Mouse (Mus musculus): ENCODE data around the gene Sema4f. TPM values are rescaled to one million over a fixed set of nuclear protein-coding genes. Genes with fewer than 3 reads are reported as not detected.

Gene Sema4f
- polyA plus RNA-seq, 1 experiment: 0.23 TPM

DNA sequence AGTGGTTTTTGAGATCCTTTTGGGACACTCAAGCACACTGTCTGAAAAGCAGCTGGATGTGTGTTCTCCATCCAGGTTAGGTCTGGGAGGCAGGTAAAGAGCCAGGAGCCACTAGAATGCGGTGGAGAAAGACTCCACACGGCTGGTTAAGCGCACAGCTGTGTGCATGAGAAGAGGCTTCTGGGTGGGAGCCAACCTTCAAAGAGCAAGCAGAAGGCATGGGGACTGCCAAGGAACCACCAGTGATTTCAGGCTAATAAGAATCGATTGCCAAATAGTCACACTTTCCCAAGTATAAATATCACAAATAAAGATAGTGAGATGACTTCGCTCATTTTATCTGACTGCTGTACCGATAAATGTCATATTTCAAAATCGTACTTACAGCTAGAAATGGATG lies 13.0 kb downstream of the Sema4f start:
- no peaks in the 10 kb centered on the region for H3K27me3 ChIP-seq (ENCODE audit: control insufficient read depth, insufficient read depth, insufficient read length)
- no peaks in the 10 kb centered on the region for H3K79me2 ChIP-seq (ENCODE audit: control insufficient read depth, insufficient read depth)
- TF ChIP-seq MYOD1 (IDR thresholded peaks at IDR 0.05; ENCODE audit: control insufficient read depth, insufficient read length, low read depth): no peak
- no peak for TF ChIP-seq MAX (IDR thresholded peaks at IDR 0.05)
- no peak for TF ChIP-seq CTCF (IDR thresholded peaks at IDR 0.05; ENCODE audit: control insufficient read depth, insufficient read depth, insufficient read length)
- TF ChIP-seq FOSL1 (IDR thresholded peaks at IDR 0.05; ENCODE audit: insufficient read depth, low read length, poor library complexity, severe bottlenecking): no peak
- no peak for TF ChIP-seq MYOG (IDR thresholded peaks at IDR 0.05; ENCODE audit: control insufficient read depth, extremely low read depth, insufficient read length)
- TF ChIP-seq CEBPB (IDR thresholded peaks at IDR 0.05; ENCODE audit: low read depth): no peak
- no peak for TF ChIP-seq USF1 (IDR thresholded peaks at IDR 0.05; ENCODE audit: low read depth)

GRCm38 (mm10) chr6:82926106-82926505 lies 13.5 kb downstream of the Sema4f start:
- Histone ChIP-seq H3K79me2 (ENCODE audit: control insufficient read depth, insufficient read depth) (no peaks in the 10 kb centered on the region), H3K36me3 (ENCODE audit: control insufficient read depth, insufficient read depth) (no peaks in the 10 kb centered on the region), H3ac (ENCODE audit: control insufficient read depth, insufficient read length, low read depth) (no peak overlapping the region), H3K4me3 (ENCODE audit: insufficient read depth, poor library complexity, severe bottlenecking) (no peak overlapping the region), H3K27me3 (ENCODE audit: control insufficient read depth, insufficient read depth, insufficient read length) (no peaks in the 10 kb centered on the region), H3K79me3 (ENCODE audit: low read depth) (no peaks in the 10 kb centered on the region)
- TF ChIP-seq MYOG (IDR thresholded peaks at IDR 0.05; ENCODE audit: control insufficient read depth, extremely low read depth, insufficient read length) (no peak), MAX (IDR thresholded peaks at IDR 0.05) (no peak), CTCF (IDR thresholded peaks at IDR 0.05; ENCODE audit: control insufficient read depth, insufficient read depth, insufficient read length) (no peak), MYOD1 (IDR thresholded peaks at IDR 0.05; ENCODE audit: control insufficient read depth, insufficient read length, low read depth) (no peak), CEBPB (IDR thresholded peaks at IDR 0.05; ENCODE audit: low read depth) (no peak), USF1 (IDR thresholded peaks at IDR 0.05; ENCODE audit: low read depth) (no peak), FOSL1 (IDR thresholded peaks at IDR 0.05; ENCODE audit: insufficient read depth, low read length, poor library complexity, severe bottlenecking) (no peak)

More for the DNA sequence above, 13.0 kb downstream of the Sema4f start:
- no peak overlapping the region for H3ac ChIP-seq (ENCODE audit: control insufficient read depth, insufficient read length, low read depth)
- no peaks in the 10 kb centered on the region for H3K36me3 ChIP-seq (ENCODE audit: control insufficient read depth, insufficient read depth)
- no peak overlapping the region for H3K4me3 ChIP-seq (ENCODE audit: insufficient read depth, poor library complexity, severe bottlenecking)
- no peaks in the 10 kb centered on the region for H3K79me3 ChIP-seq (ENCODE audit: low read depth)

- Histone ChIP-seq H3K36me3 (ENCODE audit: control insufficient read depth, insufficient read depth) (no peaks in the 10 kb centered on the region), H3K27me3 (ENCODE audit: control insufficient read depth, insufficient read depth, insufficient read length) (no peaks in the 10 kb centered on the region), H3K79me3 (ENCODE audit: low read depth) (no peaks in the 10 kb centered on the region), H3K4me3 (ENCODE audit: insufficient read depth, poor library complexity, severe bottlenecking) (no peak overlapping the region), H3K79me2 (ENCODE audit: control insufficient read depth, insufficient read depth) (no peaks in the 10 kb centered on the region), H3ac (ENCODE audit: control insufficient read depth, insufficient read length, low read depth) (no peak overlapping the region)
- TF ChIP-seq CTCF (IDR thresholded peaks at IDR 0.05; ENCODE audit: control insufficient read depth, insufficient read depth, insufficient read length): no peak
- no peak for TF ChIP-seq MYOG (IDR thresholded peaks at IDR 0.05; ENCODE audit: control insufficient read depth, extremely low read depth, insufficient read length)
- TF ChIP-seq FOSL1 (IDR thresholded peaks at IDR 0.05; ENCODE audit: insufficient read depth, low read length, poor library complexity, severe bottlenecking): no peak
- TF ChIP-seq MAX (IDR thresholded peaks at IDR 0.05): no peak
- no peak for TF ChIP-seq USF1 (IDR thresholded peaks at IDR 0.05; ENCODE audit: low read depth)
These were observed 14.6 kb downstream of the Sema4f start for GRCm38 (mm10) chr6:82925005-82925404.

DNA sequence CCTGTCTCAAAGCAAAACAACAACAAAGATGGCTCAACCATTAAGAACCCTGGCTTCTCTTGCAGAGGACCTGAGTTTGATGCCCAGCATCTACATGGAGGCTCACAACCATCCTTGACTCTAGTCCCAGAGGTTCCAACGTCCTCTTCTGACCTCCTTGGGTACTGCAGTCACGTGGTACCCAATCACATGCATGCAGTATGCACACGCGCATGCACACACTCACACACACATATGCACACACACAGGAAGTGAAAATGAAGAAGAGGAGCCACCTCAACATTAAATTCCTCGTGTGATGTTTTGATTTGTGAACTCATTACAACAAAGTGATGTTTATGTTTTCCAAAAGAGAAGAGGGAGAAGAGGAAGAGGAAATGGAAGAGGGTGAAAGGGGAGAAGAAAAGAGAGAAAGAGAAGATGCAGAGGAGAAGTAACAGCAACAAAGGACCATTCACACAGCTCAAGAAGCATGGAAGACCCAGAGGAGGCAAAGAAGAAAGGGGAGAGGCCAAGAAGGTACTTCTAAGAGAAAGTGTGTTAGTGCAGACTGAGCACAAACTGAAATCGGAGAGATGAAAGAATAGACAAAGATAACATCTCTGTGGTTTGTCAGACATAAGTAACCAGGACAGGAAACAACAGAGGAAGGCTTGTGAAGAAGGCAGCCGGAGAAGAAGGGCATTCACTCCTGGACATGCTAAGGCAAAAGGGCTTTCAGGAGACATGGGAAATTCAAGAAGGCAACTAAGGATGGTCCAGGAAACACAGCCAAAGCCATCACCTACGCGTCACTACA lies 17.9 kb downstream of the Sema4f start:
- TF ChIP-seq CEBPB (IDR thresholded peaks at IDR 0.05; ENCODE audit: low read depth) (no peak), CTCF (IDR thresholded peaks at IDR 0.05; ENCODE audit: control insufficient read depth, insufficient read depth, insufficient read length) (no peak), MYOD1 (IDR thresholded peaks at IDR 0.05; ENCODE audit: control insufficient read depth, insufficient read length, low read depth) (no peak), MAX (IDR thresholded peaks at IDR 0.05) (no peak), MYOG (IDR thresholded peaks at IDR 0.05; ENCODE audit: control insufficient read depth, extremely low read depth, insufficient read length) (no peak), USF1 (IDR thresholded peaks at IDR 0.05; ENCODE audit: low read depth) (no peak), FOSL1 (IDR thresholded peaks at IDR 0.05; ENCODE audit: insufficient read depth, low read length, poor library complexity, severe bottlenecking) (no peak)
- Histone ChIP-seq H3ac (ENCODE audit: control insufficient read depth, insufficient read length, low read depth) (no peak overlapping the region), H3K27me3 (ENCODE audit: control insufficient read depth, insufficient read depth, insufficient read length) (no peaks in the 10 kb centered on the region), H3K4me3 (ENCODE audit: insufficient read depth, poor library complexity, severe bottlenecking) (no peak overlapping the region), H3K79me3 (ENCODE audit: low read depth) (no peaks in the 10 kb centered on the region), H3K79me2 (ENCODE audit: control insufficient read depth, insufficient read depth) (no peaks in the 10 kb centered on the region), H3K36me3 (ENCODE audit: control insufficient read depth, insufficient read depth) (no peaks in the 10 kb centered on the region)

DNA sequence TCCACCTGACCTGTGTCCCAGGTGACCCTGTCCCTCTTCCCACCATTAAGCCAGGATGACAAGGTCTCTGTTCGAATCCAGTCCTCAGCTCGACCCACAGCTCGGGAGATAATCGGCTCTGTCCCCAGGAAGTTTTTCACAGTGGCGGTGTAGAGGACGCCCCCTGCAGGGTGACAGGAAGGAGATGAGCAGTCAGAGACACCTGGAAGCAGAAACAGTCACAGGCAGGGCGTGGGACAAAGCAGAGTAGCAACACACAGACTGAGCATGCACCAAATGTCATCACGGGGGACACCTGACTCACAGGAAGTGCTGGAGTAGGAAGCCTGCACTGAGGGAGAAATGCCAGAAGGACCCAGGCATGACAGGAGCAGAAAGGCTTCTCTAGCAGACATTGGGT lies 20.0 kb downstream of the Sema4f start:
- Histone ChIP-seq H3K36me3 (ENCODE audit: control insufficient read depth, insufficient read depth) (no peaks in the 10 kb centered on the region), H3ac (ENCODE audit: control insufficient read depth, insufficient read length, low read depth) (no peak overlapping the region), H3K79me2 (ENCODE audit: control insufficient read depth, insufficient read depth) (no peaks in the 10 kb centered on the region), H3K79me3 (ENCODE audit: low read depth) (no peaks in the 10 kb centered on the region), H3K27me3 (ENCODE audit: control insufficient read depth, insufficient read depth, insufficient read length) (no peaks in the 10 kb centered on the region), H3K4me3 (ENCODE audit: insufficient read depth, poor library complexity, severe bottlenecking) (no peak overlapping the region)
- TF ChIP-seq MYOD1 (IDR thresholded peaks at IDR 0.05; ENCODE audit: control insufficient read depth, insufficient read length, low read depth) (no peak), USF1 (IDR thresholded peaks at IDR 0.05; ENCODE audit: low read depth) (no peak), CEBPB (IDR thresholded peaks at IDR 0.05; ENCODE audit: low read depth) (no peak), FOSL1 (IDR thresholded peaks at IDR 0.05; ENCODE audit: insufficient read depth, low read length, poor library complexity, severe bottlenecking) (no peak), CTCF (IDR thresholded peaks at IDR 0.05; ENCODE audit: control insufficient read depth, insufficient read depth, insufficient read length) (no peak)

Data from C2C12 (cell line).